Mouse (Mus musculus): ENCODE measurements at regions not wholly inside any gene's neighbourhood (a gene's known extent, or its start where the extent isn't known, plus 50 kb on each side); places are given as distances from the start of the nearest gene placed in this dataset.

DNA sequence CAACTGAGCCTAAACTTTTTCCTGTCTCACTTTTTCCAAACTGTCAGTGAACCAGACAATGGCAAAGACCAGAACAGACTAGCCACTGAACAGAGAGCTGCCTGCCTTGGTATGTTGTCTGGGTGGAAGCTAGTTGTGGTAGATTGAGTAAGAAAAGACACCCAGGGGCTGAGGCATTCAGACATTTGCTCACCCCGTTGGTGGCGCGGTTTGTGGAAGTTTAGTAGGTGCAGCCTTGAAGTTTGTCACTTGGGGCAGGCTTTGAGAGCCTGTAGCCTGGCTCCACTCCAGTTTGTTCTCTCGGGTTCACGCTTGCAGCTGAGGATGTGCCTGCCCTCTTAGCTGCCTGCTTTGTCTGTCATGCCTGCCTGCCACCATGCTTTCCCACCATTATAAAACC, 64.2 kb upstream of the Rad23b start:
- TF ChIP-seq CTCF (IDR thresholded peaks at IDR 0.05; ENCODE audit: extremely low read depth, insufficient read depth, insufficient read length, insufficient replicate concordance) (no peak), POLR2A (IDR thresholded peaks at IDR 0.05; ENCODE audit: low read depth, low read length) (no peak)

Data from spleen, adult 2 months (tissue).